Mouse (Mus musculus) adrenal gland, adult 18-20 months (tissue): ENCODE results near the gene Chrd. TPM values are rescaled to one million over a fixed set of nuclear protein-coding genes. Genes with fewer than 3 reads are reported as not detected.

ENCODE experiments used
- total RNA-seq, 2 experiments: library from RNA; stranded (reverse); gene quantifications; 1 replicate in 1 of 2; 2 replicates in 1 of 2; pipeline ENCODE4 v1.2.3; 2021

The Chrd gene
- total RNA-seq, 2 experiments from 2014 or later = 9.7 to 12.4 TPM

Other genes with a start within 250 kb of the Chrd start
- gene Eif2b5, start 234.3 kb upstream of the Chrd start, total RNA-seq = 10 to 100 TPM; 58.2 to 60.1 TPM
- 10 to 100 TPM; 40.1 to 44.5 TPM for gene Dvl3, start 216.1 kb upstream of the Chrd start, total RNA-seq
- gene Ap2m1, start 197.6 kb upstream of the Chrd start, total RNA-seq = 100 to 1,000 TPM; 277 to 333 TPM
- 10 to 100 TPM; 94.3 to 94.4 TPM for gene Abcf3, start 184.6 kb upstream of the Chrd start, total RNA-seq
- 1 to 10 TPM; 1.1 to 1.2 TPM for gene Vwa5b2, start 143.7 kb upstream of the Chrd start, total RNA-seq
- 10 to 100 TPM in 1 of 2 experiments, 1 to 10 TPM in 1; 9.4 to 10.2 TPM for gene Eef1akmt4, start 121.5 kb upstream of the Chrd start, total RNA-seq
- not detected for gene Gm49333, start 121.5 kb upstream of the Chrd start, total RNA-seq
- 10 to 100 TPM; 24.8 to 31.2 TPM for gene Alg3, start 121.4 kb upstream of the Chrd start, total RNA-seq
- gene Camk2n2, start 111.8 kb upstream of the Chrd start, total RNA-seq = 100 to 1,000 TPM in 1 of 2 experiments, 10 to 100 TPM in 1; 45.6 to 212 TPM
- 10 to 100 TPM in 1 of 2 experiments, 1 to 10 TPM in 1; 9.4 to 17.1 TPM for gene Ece2, start 103.3 kb upstream of the Chrd start, total RNA-seq
- gene Psmd2, start 81.5 kb upstream of the Chrd start, total RNA-seq = 100 to 1,000 TPM; 265 to 268 TPM
- gene Eif4g1, start 64.8 kb upstream of the Chrd start, total RNA-seq = 100 to 1,000 TPM; 358 to 386 TPM
- 10 to 100 TPM; 11.7 to 16.1 TPM for gene Fam131a, start 39.9 kb upstream of the Chrd start, total RNA-seq
- gene Polr2h, start 15.5 kb upstream of the Chrd start, total RNA-seq = 10 to 100 TPM; 28.0 to 37.1 TPM
- gene Clcn2, start 15.4 kb upstream of the Chrd start, total RNA-seq = 10 to 100 TPM; 16.8 to 52.6 TPM
- 1 to 10 TPM; 1.2 to 4.2 TPM for gene Thpo, start 1.4 kb downstream of the Chrd start, total RNA-seq